ENCODE assay signal across 8 mouse cellular contexts in the genomic region with DNA sequence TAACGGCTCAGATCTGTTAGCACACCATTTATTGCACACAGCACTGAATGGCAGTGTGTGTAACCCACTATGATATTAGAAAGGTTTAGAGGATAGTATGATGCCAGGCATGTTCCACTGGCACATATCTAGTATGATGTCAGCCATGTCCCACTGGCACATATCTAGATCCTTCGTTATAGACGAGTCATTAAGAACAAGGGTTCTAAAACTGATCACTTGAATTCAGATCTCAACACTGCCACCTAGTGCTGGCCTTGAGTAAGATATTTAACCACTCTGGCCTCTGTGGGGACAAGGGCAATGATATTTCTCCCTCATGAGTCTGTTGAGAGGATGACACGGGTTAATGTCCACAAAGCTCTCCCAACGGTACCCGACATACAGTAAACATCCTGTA.
A peak's percentile ranks its signal among the peaks of the same experiment; 100 is the strongest.
DNase-seq lines count a peak whose midpoint lies in the region; ATAC-seq and TF ChIP-seq lines count a peak whose summit lies in the region.

No protein-coding gene starts in this region.

- intact Hi-C loops in gastrocnemius, adult 2 months (cut with DNase I) = no loop called here

- DNase-seq in gastrocnemius, adult 2 months = no peak
- DNase-seq in gastrocnemius, adult 8-10 months (ENCODE audit: low spot score in 2 of 2) = no peak
- DNase-seq in right cerebral cortex, adult 18-20 months = peak; percentile 46
- no peak for DNase-seq in right cerebral cortex, postnatal 25 days
- DNase-seq in cerebellum, adult 9-10 months = peak; percentile 81
- DNase-seq in spleen, postnatal 36 days (ENCODE audit: low spot score in 2 of 2) = no peak

- H3K4me3 ChIP-seq in gastrocnemius, adult 2 months = no peak overlapping the region

- TF ChIP-seq CTCF in gastrocnemius, adult 2 months (IDR thresholded peaks at IDR 0.05) = peak; percentile 43; the same call in 1 of the 2 replicates

- peak; percentile 42 to 72; a peak in 3 of 4 replicates for ATAC-seq in hematopoietic stem cell, adult 5-6 weeks (replicated peaks in 1 of 2; ENCODE audit: insufficient read depth in 1 of 2, low FRiP score in 2 of 2, low TSS enrichment in 1 of 2, low read depth in 1 of 2, poor library complexity in 2 of 2, severe bottlenecking in 2 of 2)
- peak; percentile 77 for ATAC-seq in megakaryocyte progenitor cell, adult 5-6 weeks (replicated peaks; ENCODE audit: poor library complexity)

- H3K27ac ChIP-seq in gastrocnemius, adult 2 months = no peak overlapping the region

Comparison
In these comparisons a context has a peak if more than half of its experiments do, and no peak if none do; other contexts are left out.
1. DNase-seq: peak in right cerebral cortex, adult 18-20 months (single experiment) and cerebellum, adult 9-10 months (single experiment); none in gastrocnemius, adult 2 months (single experiment), gastrocnemius, adult 8-10 months (0 of 2), right cerebral cortex, postnatal 25 days (single experiment) and spleen, postnatal 36 days (0 of 2).